Mouse (Mus musculus) megakaryocyte, embryonic 14.5 days (primary cell): ENCODE measurements around the gene B3galnt2.

Experiments used
- FLI1 ChIP-seq: IDR thresholded peaks from 2 replicates; pipeline ENCODE4 v1.6.1; 2012; ENCODE audit warnings: low read length, inconsistent platforms, mixed read lengths
- GATA1 ChIP-seq: IDR thresholded peaks from 3 replicates; pipeline ENCODE4 v1.6.1; 2012; ENCODE audit warnings: mixed read lengths, low read length, inconsistent platforms, borderline replicate concordance

GRCm38 (mm10) chr13:13929982-13930381 lies 24.3 kb upstream of the B3galnt2 start:
- no peak for TF ChIP-seq GATA1
- no peak for TF ChIP-seq FLI1
